22 mouse cellular contexts compared by ENCODE assay signal in genomic region chr7:114074595-114074994, GRCm38 (mm10). TPM values are rescaled to one million over a fixed set of nuclear protein-coding genes. Genes with fewer than 3 reads are reported as not detected.
DNase-seq lines count a peak whose midpoint lies in the region; ATAC-seq and TF ChIP-seq lines count a peak whose summit lies in the region.
"Had no signal": no experiment of that assay in that cellular context is flagged by ENCODE, and none has a peak within 500 bp of the region (broad histone marks: within the 10 kb centered on the region; RNA-seq: fewer than 3 reads in every experiment).

No protein-coding gene starts in this region.

- peak; percentile 64 for ATAC-seq in liver, embryonic 13.5 days (ENCODE audit: low read depth)
- ATAC-seq in liver, postnatal 0 days, result peak; percentile 84
- ATAC-seq in neural tube, embryonic 15.5 days (ENCODE audit: low FRiP score), result no peak
- ATAC-seq: CD4-positive, CD25-positive, alpha-beta regulatory T cell, adult 4 months; forebrain, embryonic 13.5 days; forebrain, postnatal 0 days had no signal

- H3K4me2 ChIP-seq in liver, embryonic 13.5 days, result no peak overlapping the region
- H3K4me2 ChIP-seq in liver, postnatal 0 days (ENCODE audit: low read depth, low read length), result no peak overlapping the region
- H3K4me2 ChIP-seq in neural tube, embryonic 15.5 days, result no peak overlapping the region
- H3K4me2 ChIP-seq: forebrain, embryonic 13.5 days; heart, embryonic 11.5 days; heart, embryonic 15.5 days had no signal

- 59% methylated on average over 2 of the region's 2 CpGs for WGBS in kidney, adult 2 months
- WGBS in liver, embryonic 13.5 days (ENCODE audit: insufficient replicate concordance), result 56% methylated on average over 2 of the region's 2 CpGs
- 60% methylated on average over 2 of the region's 2 CpGs for WGBS in liver, postnatal 0 days (ENCODE audit: insufficient replicate concordance)
- 88% methylated on average over 2 of the region's 2 CpGs for WGBS in neural tube, embryonic 15.5 days

- TF ChIP-seq CTCF in kidney, adult 2 months (conservative IDR thresholded peaks at IDR 0.05; ENCODE audit: insufficient read depth, insufficient read length, low read depth, low read length), result no peak
- no peak for TF ChIP-seq CTCF in liver, postnatal 0 days (IDR thresholded peaks at IDR 0.05; ENCODE audit: low read depth)

- TF ChIP-seq EP300 in liver, postnatal 0 days (IDR thresholded peaks at IDR 0.05; ENCODE audit: low read depth), result no peak

- H3K36me3 ChIP-seq in kidney, adult 2 months (ENCODE audit: control insufficient read depth, insufficient read depth, low read length), result no peaks in the 10 kb centered on the region
- no peaks in the 10 kb centered on the region for H3K36me3 ChIP-seq in liver, embryonic 13.5 days
- no peaks in the 10 kb centered on the region for H3K36me3 ChIP-seq in liver, postnatal 0 days (replicated peaks; ENCODE audit: insufficient read depth, low read length)
- no peaks in the 10 kb centered on the region for H3K36me3 ChIP-seq in neural tube, embryonic 15.5 days
- H3K36me3 ChIP-seq: embryonic facial prominence, embryonic 10.5 days; G1E; heart, embryonic 15.5 days had no signal

- peaks cover 23% of the 10 kb centered on the region for H3K4me1 ChIP-seq in kidney, adult 2 months (ENCODE audit: control insufficient read depth, insufficient read depth, low read length)
- H3K4me1 ChIP-seq in brown adipose tissue, adult 24 weeks (ENCODE audit: control insufficient read depth, insufficient read depth, insufficient read length, low read length), result peaks cover 19% of the 10 kb centered on the region
- peaks cover 25% of the 10 kb centered on the region for H3K4me1 ChIP-seq in liver, embryonic 13.5 days (replicated peaks)
- H3K4me1 ChIP-seq in liver, postnatal 0 days (ENCODE audit: insufficient read depth), result peaks cover 13% of the 10 kb centered on the region
- H3K4me1 ChIP-seq in neural tube, embryonic 15.5 days, result peaks cover 7% of the 10 kb centered on the region

- H3K9me3 ChIP-seq in liver, embryonic 13.5 days (replicated peaks), result no peaks in the 10 kb centered on the region
- H3K9me3 ChIP-seq in liver, postnatal 0 days (ENCODE audit: low read length), result no peaks in the 10 kb centered on the region
- no peaks in the 10 kb centered on the region for H3K9me3 ChIP-seq in neural tube, embryonic 15.5 days (replicated peaks)
- H3K9me3 ChIP-seq: embryonic facial prominence, embryonic 10.5 days; forebrain, embryonic 13.5 days; G1E; heart, embryonic 15.5 days had no signal

- H3K4me3 ChIP-seq in kidney, adult 2 months (ENCODE audit: insufficient read depth, low read depth, low read length), result no peak overlapping the region
- no peak overlapping the region for H3K4me3 ChIP-seq in brown adipose tissue, adult 24 weeks (ENCODE audit: insufficient read depth, low read depth, low read length)
- H3K4me3 ChIP-seq in liver, embryonic 13.5 days (replicated peaks), result no peak overlapping the region
- no peak overlapping the region for H3K4me3 ChIP-seq in liver, postnatal 0 days (ENCODE audit: low read depth, low read length)
- H3K4me3 ChIP-seq in neural tube, embryonic 15.5 days (replicated peaks), result no peak overlapping the region
- H3K4me3 ChIP-seq: embryonic facial prominence, embryonic 10.5 days; forebrain, embryonic 13.5 days; heart, adult 2 months; heart, embryonic 15.5 days had no signal

- H3K9ac ChIP-seq in liver, embryonic 13.5 days, result no peak overlapping the region
- H3K9ac ChIP-seq in liver, postnatal 0 days (replicated peaks), result no peak overlapping the region
- no peak overlapping the region for H3K9ac ChIP-seq in neural tube, embryonic 15.5 days (replicated peaks)
- H3K9ac ChIP-seq: forebrain, embryonic 13.5 days; forebrain, postnatal 0 days; heart, embryonic 15.5 days had no signal

- TF ChIP-seq POLR2A in kidney, adult 2 months (IDR thresholded peaks at IDR 0.05; ENCODE audit: low read depth, low read length), result no peak

- peak; percentile 45 for DNase-seq in kidney, adult 2 months
- no peak for DNase-seq in kidney, postnatal 10 days
- no peak for DNase-seq in liver, embryonic 13.5 days
- DNase-seq in liver, postnatal 0 days, result no peak
- DNase-seq in ovary, postnatal 36 days (ENCODE audit: low spot score), result no peak
- no peak for DNase-seq in Muller cell, postnatal 12 days (ENCODE audit: inconsistent ontology term)
- DNase-seq: adrenal gland, postnatal 14 days; B cell, adult 2 months; cerebellum, adult 18-20 months; cerebellum, adult 9-11 months; forebrain, postnatal 0 days; gastrocnemius, postnatal 14 days; heart, adult 2 months; heart, postnatal 14 days had no signal

- H3K27me3 ChIP-seq in kidney, adult 2 months (replicated peaks; ENCODE audit: control insufficient read depth, insufficient read depth, low read length), result no peaks in the 10 kb centered on the region
- no peaks in the 10 kb centered on the region for H3K27me3 ChIP-seq in liver, embryonic 13.5 days
- H3K27me3 ChIP-seq in liver, postnatal 0 days (ENCODE audit: insufficient read depth, low read length), result no peaks in the 10 kb centered on the region
- no peaks in the 10 kb centered on the region for H3K27me3 ChIP-seq in neural tube, embryonic 15.5 days (replicated peaks)
- H3K27me3 ChIP-seq: forebrain, embryonic 13.5 days; heart, embryonic 15.5 days had no signal

- H3K27ac ChIP-seq in kidney, adult 2 months (ENCODE audit: insufficient read depth, low read depth, low read length), result no peak overlapping the region
- 0 out of 2 replicates have a peak overlapping the region, but pooled peaks have one; percentile 12 for H3K27ac ChIP-seq in brown adipose tissue, adult 24 weeks (replicated peaks; ENCODE audit: low read depth, low read length)
- no peak overlapping the region for H3K27ac ChIP-seq in liver, embryonic 13.5 days
- H3K27ac ChIP-seq in liver, postnatal 0 days (ENCODE audit: low read depth), result peak overlapping the region; percentile 31
- no peak overlapping the region for H3K27ac ChIP-seq in neural tube, embryonic 15.5 days (replicated peaks)
- H3K27ac ChIP-seq: embryonic facial prominence, embryonic 10.5 days; forebrain, embryonic 13.5 days; heart, adult 2 months; heart, embryonic 15.5 days had no signal

RNA-seq across cellular contexts. Expression of gene Rras2, which starts 43.0 kb away (rescaled TPM):
- polyA plus RNA-seq in kidney, adult 2 months (2012; rRNA removed), result 15.3 and 17.5 TPM in 2 replicates
- polyA plus RNA-seq in brown adipose tissue, adult 24 weeks (2012; ENCODE audit: insufficient read depth, insufficient read length, missing spikeins), result 26.0 and 26.4 TPM in 2 replicates
- 7.7 and 8.4 TPM in 2 replicates for polyA plus RNA-seq in liver, embryonic 13.5 days (2015; fragmentation: Nextera tagmentation; extraction: Ambion mirVana)
- 8.1 and 8.7 TPM in 2 replicates for polyA plus RNA-seq in liver, postnatal 0 days (2015; fragmentation: Nextera tagmentation; extraction: Ambion mirVana)
- polyA plus RNA-seq in neural tube, embryonic 15.5 days (2015; fragmentation: Nextera tagmentation; extraction: Ambion mirVana), result 18.2 and 29.4 TPM in 2 replicates
- polyA plus RNA-seq: G1E had no signal

Comparison
In these comparisons a context has a peak if more than half of its experiments do, and no peak if none do; other contexts are left out.
1. H3K27ac ChIP-seq: peak in brown adipose tissue, adult 24 weeks (single experiment) and liver, postnatal 0 days (single experiment); none in kidney, adult 2 months (single experiment), liver, embryonic 13.5 days (single experiment) and neural tube, embryonic 15.5 days (single experiment).